Mouse (Mus musculus) liver, postnatal 0 days (tissue): Measurements from ENCODE around the gene Dnm2. TPM values are rescaled to one million over a fixed set of nuclear protein-coding genes. Genes with fewer than 3 reads are reported as not detected.

Experiments used
- ATAC-seq: fragments of 200-750 bp; cut with Nextera tagmentation; 2 replicates; pipeline ENCODE4 v1.8.0; 2017; ENCODE audit warnings: mild to moderate bottlenecking, moderate library complexity
- DNase-seq: peaks from one replicate; pipeline ENCODE4 v3.0.0-alpha.2; 2016
- H3K27ac ChIP-seq: fragments of 300-500 bp; sonication (generic); 2 replicates; pipeline ENCODE4 v1.5.1; 2014; ENCODE audit warnings: antibody characterized with exemption, moderate library complexity, mild to moderate bottlenecking, low read depth
- H3K27me3 ChIP-seq: fragments of 300-500 bp; sonication (generic); 2 replicates; pipeline ENCODE4 v1.6.1; 2014; ENCODE audit warnings: low read length, control low read depth, mixed read lengths; ENCODE audit not compliant: insufficient read depth
- H3K36me3 ChIP-seq: fragments of 300-500 bp; sonication (generic); replicated peaks from 2 replicates; pipeline ENCODE4 v1.6.1; 2014; ENCODE audit warnings: mild to moderate bottlenecking, control low read depth, low read length, moderate library complexity, mixed read lengths; ENCODE audit not compliant: insufficient read depth
- H3K4me1 ChIP-seq: fragments of 300-500 bp; sonication (generic); 2 replicates; pipeline ENCODE4 v1.6.1; 2014; ENCODE audit warnings: antibody characterized with exemption, mild to moderate bottlenecking, control low read depth; ENCODE audit not compliant: insufficient read depth
- H3K4me2 ChIP-seq: fragments of 300-500 bp; sonication (generic); 2 replicates; pipeline ENCODE4 v1.6.1; 2014; ENCODE audit warnings: low read depth, mild to moderate bottlenecking, low read length, moderate library complexity, mixed read lengths
- H3K4me3 ChIP-seq: fragments of 300-500 bp; sonication (generic); 2 replicates; pipeline ENCODE4 v1.5.1; 2014; ENCODE audit warnings: low read depth, low read length
- H3K9ac ChIP-seq: fragments of 300-500 bp; sonication (generic); replicated peaks from 2 replicates; pipeline ENCODE4 v1.6.1; 2014; ENCODE audit warnings: mild to moderate bottlenecking, moderate library complexity
- H3K9me3 ChIP-seq: fragments of 300-500 bp; sonication (generic); 2 replicates; pipeline ENCODE4 v1.6.1; 2016; ENCODE audit warnings: mild to moderate bottlenecking, control low read depth, low read length, mixed read lengths
- CTCF ChIP-seq: sonication (generic); IDR thresholded peaks from 2 replicates; pipeline ENCODE4 v1.5.1; 2016; ENCODE audit warnings: antibody characterized with exemption, low read depth
- EP300 ChIP-seq: IDR thresholded peaks from 2 replicates; pipeline ENCODE4 v1.6.1; 2016; ENCODE audit warnings: antibody characterized with exemption, low read depth, mild to moderate bottlenecking
- WGBS: fragments of 180-500 bp; shearing (Covaris S2); extraction: QIAGEN DNeasy Blood & Tissue Kit; methylation state at CpG from one replicate; pipeline ENCODE4 v1.1.7; 2014; ENCODE audit not compliant: insufficient replicate concordance; 5-methylcytosine and 5-hydroxymethylcytosine counted together
- polyA plus RNA-seq: library from polyadenylated mRNA; unstranded; fragments of >200 nt; fragmentation: Nextera tagmentation; extraction: Ambion mirVana; gene quantifications from 2 replicates; pipeline ENCODE4 v1.2.1, GENCODE M21; 2015

Gene Dnm2
- polyA plus RNA-seq, 1 experiment from 2014 or later = 35.2 TPM

DNA sequence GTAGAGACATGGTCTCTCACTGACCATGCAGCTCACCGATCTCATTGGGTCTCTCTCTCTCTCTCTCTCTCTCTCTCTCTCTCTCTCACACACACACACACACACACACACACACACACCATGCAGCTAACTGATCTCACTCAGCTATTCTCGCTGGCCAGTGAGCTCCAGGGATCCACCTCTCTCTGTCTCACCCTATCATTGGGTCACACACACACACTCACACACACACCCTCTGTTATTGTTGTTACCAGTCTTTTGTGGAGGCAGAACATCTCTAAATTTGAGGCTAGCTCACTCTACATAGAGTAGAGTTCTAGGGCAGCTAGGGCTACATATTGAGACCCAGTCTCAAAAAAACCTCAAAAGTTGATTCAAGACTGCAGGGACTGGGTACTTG, 1.8 kb downstream of the Dnm2 start:
- H3K27ac ChIP-seq = peak overlapping the region; percentile 94
- DNase-seq (no peak), ATAC-seq (no peak)
- no peaks in the 10 kb centered on the region for H3K27me3 ChIP-seq
- 52% methylated on average over 2 of the region's 2 CpGs for WGBS
- TF ChIP-seq CTCF (no peak), EP300 (no peak)
- no peaks in the 10 kb centered on the region for H3K9me3 ChIP-seq
- peaks cover 50% of the 10 kb centered on the region for H3K4me1 ChIP-seq
- H3K9ac ChIP-seq = peak overlapping the region; percentile 99
- peak overlapping the region; percentile 94 for H3K4me2 ChIP-seq
- peak overlapping the region; percentile 96 for H3K4me3 ChIP-seq
- 0 out of 2 replicates have a peak, but pooled peaks cover 7% of the 10 kb centered on the region for H3K36me3 ChIP-seq

DNA sequence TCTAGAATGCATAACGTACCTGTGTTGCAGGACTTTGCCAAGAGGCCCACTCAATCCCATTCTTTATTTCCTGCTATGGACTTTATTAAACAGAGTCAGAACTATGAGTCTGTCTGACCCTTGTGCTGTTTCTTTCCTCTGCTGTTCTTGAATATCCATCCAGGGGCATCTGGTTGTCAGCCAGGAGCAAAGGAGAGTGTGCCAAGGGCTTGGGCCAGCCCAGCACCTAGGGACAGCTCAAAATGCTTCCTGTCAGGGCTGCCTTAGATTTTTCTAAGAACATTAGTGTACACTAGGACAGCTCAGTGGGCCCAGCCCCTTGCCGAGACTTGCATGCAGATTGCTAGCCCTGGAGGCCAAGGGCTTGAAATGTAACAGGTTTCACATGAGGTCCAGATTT, 3.1 kb downstream of the Dnm2 start:
- Histone ChIP-seq H3K27me3 (no peaks in the 10 kb centered on the region), H3K36me3 (0 out of 2 replicates have a peak, but pooled peaks cover 7% of the 10 kb centered on the region), H3K9ac (no peak overlapping the region), H3K4me1 (peaks cover 50% of the 10 kb centered on the region), H3K4me2 (no peak overlapping the region), H3K4me3 (no peak overlapping the region), H3K9me3 (no peaks in the 10 kb centered on the region), H3K27ac (no peak overlapping the region)
- ATAC-seq (no peak), DNase-seq (no peak)
- TF ChIP-seq CTCF (no peak), EP300 (no peak)
- WGBS = 77% methylated on average over 2 of the region's 2 CpGs

DNA sequence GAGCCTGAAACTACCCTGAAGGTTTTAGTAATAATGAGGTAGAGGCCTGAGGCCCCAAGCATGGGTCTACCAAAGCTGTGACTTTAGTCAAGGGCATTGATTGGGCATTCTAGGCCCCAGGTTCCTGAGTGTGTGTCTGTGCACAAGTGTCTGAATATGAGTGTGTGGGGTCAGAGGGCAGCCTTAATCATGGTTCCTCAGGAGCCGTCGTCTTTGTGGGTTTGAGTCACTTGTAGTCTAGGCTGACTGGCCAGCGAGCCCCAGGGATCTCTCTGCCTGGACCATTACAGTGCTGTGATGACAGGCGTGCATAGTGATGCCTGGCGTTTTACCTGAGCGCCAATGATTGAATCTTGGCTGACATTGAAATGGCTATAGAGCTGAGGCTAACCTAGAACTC, 3.5 kb downstream of the Dnm2 start:
- no peak overlapping the region for H3K4me3 ChIP-seq
- no peak for ATAC-seq
- H3K4me2 ChIP-seq = no peak overlapping the region
- 0 out of 2 replicates have a peak, but pooled peaks cover 7% of the 10 kb centered on the region for H3K36me3 ChIP-seq
- H3K9me3 ChIP-seq = no peaks in the 10 kb centered on the region
- H3K4me1 ChIP-seq = peaks cover 50% of the 10 kb centered on the region
- TF ChIP-seq EP300 (no peak), CTCF (no peak)
- H3K27me3 ChIP-seq = no peaks in the 10 kb centered on the region
- no peak overlapping the region for H3K9ac ChIP-seq
- no peak overlapping the region for H3K27ac ChIP-seq
- WGBS = 88% methylated on average over 6 of the region's 6 CpGs
- no peak for DNase-seq

DNA sequence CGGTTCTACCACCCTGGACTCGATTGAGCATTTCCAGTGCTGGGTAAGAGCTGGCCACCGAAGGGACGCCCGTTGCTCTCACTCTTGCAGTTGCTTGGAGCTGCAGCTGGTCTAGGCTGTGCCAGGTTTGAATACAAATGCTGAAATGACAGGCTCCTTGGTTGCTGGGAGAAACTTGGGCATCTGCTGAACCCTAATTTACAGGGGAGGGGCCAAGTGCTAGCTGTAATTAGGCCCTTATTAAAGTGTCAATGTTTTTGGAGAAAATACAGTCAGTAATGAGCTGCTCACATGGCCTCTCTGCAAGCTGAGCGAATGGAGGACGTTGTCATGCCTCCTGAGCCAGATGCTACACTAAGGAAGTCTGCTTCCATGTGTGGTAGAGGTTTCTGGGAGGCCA, 6.0 kb downstream of the Dnm2 start:
- peaks cover 47% of the 10 kb centered on the region for H3K4me1 ChIP-seq
- 74% methylated on average over 7 of the region's 7 CpGs for WGBS

DNA sequence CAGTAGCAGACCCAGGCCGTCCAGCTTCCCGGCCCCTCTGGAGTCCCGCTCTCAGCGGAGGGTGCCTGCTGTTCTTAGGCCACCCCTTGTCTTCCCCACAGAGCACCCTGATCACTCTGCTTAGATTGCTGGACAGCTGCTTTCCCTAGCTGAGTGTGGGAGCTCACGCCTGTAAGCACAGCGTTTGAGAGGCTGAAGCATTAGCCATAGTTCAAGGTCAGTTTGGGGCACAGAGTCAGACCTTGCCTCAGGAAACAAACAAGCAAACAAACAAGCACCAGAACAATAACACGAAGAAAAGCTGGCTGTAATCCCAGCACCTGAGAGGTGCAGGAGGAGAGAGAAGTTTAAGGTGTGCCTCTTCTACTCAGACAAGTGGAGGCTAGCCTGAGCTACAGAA, 7.4 kb downstream of the Dnm2 start:
- ATAC-seq (no peak), DNase-seq (no peak)
- Histone ChIP-seq H3K4me2 (no peak overlapping the region), H3K9ac (no peak overlapping the region), H3K4me3 (no peak overlapping the region), H3K27me3 (no peaks in the 10 kb centered on the region), H3K4me1 (peaks cover 50% of the 10 kb centered on the region), H3K9me3 (no peaks in the 10 kb centered on the region), H3K27ac (no peak overlapping the region), H3K36me3 (0 out of 2 replicates have a peak, but pooled peaks cover 9% of the 10 kb centered on the region)
- 80% methylated on average over 7 of the region's 7 CpGs for WGBS
- TF ChIP-seq CTCF (no peak), EP300 (no peak)

More for the DNA sequence above, 6.0 kb downstream of the Dnm2 start:
- Histone ChIP-seq H3K9me3 (no peaks in the 10 kb centered on the region), H3K4me2 (no peak overlapping the region), H3K4me3 (no peak overlapping the region), H3K36me3 (0 out of 2 replicates have a peak, but pooled peaks cover 9% of the 10 kb centered on the region), H3K27me3 (no peaks in the 10 kb centered on the region), H3K27ac (0 out of 2 replicates have a peak overlapping the region, but pooled peaks have one; percentile 6), H3K9ac (0 out of 2 replicates have a peak overlapping the region, but pooled peaks have one; percentile 21)
- ATAC-seq (no peak), DNase-seq (no peak)
- no peak for TF ChIP-seq CTCF
- no peak for TF ChIP-seq EP300

DNA sequence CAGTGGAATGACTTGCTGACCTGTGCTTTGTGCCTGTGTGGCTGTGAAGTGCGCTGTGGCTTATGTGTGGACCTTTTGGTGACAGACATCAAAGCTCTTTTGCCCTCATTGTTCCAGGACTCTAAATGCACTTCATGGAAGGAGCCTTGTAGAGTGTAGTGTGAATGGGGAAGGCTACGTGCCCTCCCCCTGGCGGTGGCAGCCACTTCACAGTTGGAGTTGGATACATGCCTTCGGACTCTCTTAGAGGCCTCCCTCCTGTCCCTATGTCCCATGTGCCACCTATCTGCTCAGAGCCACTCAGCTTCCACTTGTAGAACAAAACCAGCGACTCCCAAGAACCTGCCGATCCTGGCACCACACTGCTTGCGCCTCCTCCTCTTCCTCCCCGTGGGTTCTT, 9.1 kb downstream of the Dnm2 start:
- Histone ChIP-seq H3K9ac (no peak overlapping the region), H3K27ac (no peak overlapping the region), H3K36me3 (0 out of 2 replicates have a peak, but pooled peaks cover 7% of the 10 kb centered on the region), H3K27me3 (no peaks in the 10 kb centered on the region), H3K4me1 (peaks cover 52% of the 10 kb centered on the region), H3K4me3 (no peak overlapping the region), H3K4me2 (no peak overlapping the region), H3K9me3 (no peaks in the 10 kb centered on the region)
- 91% methylated on average over 8 of the region's 8 CpGs for WGBS
- DNase-seq (no peak), ATAC-seq (no peak)
- TF ChIP-seq EP300 = no peak

DNA sequence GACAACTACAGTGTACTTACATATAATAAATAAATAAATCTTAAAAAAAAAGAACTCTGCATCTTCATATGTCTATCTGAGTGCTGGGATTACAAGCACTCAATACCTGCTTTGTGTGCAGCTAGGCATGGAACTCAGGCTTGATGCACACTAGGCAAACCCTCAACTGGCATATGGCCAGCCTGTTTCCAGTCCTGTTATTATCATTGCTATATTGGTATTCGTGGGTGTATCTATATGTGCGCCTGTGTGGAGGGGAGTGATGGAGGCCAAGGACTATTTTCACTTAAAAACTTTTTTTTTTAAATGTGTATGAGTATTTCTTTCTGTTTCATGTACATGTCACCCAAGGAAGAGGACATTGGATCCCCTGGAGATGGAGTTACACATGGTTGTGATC, 9.7 kb downstream of the Dnm2 start:
- Histone ChIP-seq H3K9ac (no peak overlapping the region; the same call in 1 of the 2 replicates), H3K36me3 (0 out of 2 replicates have a peak, but pooled peaks cover 7% of the 10 kb centered on the region), H3K4me3 (no peak overlapping the region), H3K9me3 (no peaks in the 10 kb centered on the region), H3K27ac (no peak overlapping the region), H3K4me1 (peaks cover 50% of the 10 kb centered on the region), H3K4me2 (no peak overlapping the region), H3K27me3 (no peaks in the 10 kb centered on the region)
- no peak for TF ChIP-seq EP300
- no peak for TF ChIP-seq CTCF
- DNase-seq (no peak), ATAC-seq (no peak)
- WGBS = 67% methylated on average over 2 of the region's 2 CpGs
